1 mouse cellular context compared by ENCODE assay signal in the genomic region with DNA sequence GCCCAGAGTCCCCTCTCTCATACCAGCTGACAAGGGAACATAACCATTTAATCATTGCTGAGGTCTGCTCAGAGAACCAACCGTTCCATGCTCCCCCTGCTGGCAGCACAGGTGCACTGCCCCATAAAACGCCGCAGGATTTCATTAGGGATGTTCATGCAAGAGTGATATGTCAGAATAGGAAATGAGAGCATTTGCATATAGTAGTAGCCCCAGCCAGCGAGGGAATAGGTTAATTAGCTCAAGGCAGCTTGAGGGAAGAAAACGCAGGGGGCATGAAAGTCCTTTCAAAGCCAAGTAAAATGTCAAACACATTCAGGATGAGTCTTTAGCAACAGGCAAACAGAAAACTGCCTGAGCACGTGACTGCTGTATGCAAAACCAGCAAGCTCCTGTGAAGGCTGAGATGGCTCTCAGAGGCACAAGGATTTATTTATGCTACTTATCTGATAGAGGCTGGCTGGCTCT.
TF ChIP-seq lines count a peak whose summit lies in the region.

No protein-coding gene starts in this region.

TF ChIP-seq in CH12.LX, 34 proteins besides CTCF, POLR2A, EP300 and RAD21 (continued from another document):
- TF ChIP-seq POLR2AphosphoS2 (IDR thresholded peaks at IDR 0.05; ENCODE audit: low read depth, low read length) (no peak), ZMIZ1 (IDR thresholded peaks at IDR 0.05; ENCODE audit: low read depth, low read length) (no peak), GABPA (IDR thresholded peaks at IDR 0.05; ENCODE audit: insufficient replicate concordance, low read depth, low read length) (no peak)
